Mouse (Mus musculus) brown adipose tissue, adult 24 weeks (tissue): ENCODE measurements around the gene Ltbp2. TPM values are rescaled to one million over a fixed set of nuclear protein-coding genes. Genes with fewer than 3 reads are reported as not detected.

Experiments used
- H3K27ac ChIP-seq: fragments of 200-500 bp; replicated peaks from 2 replicates; pipeline ENCODE4 v1.5.1; 2012; ENCODE audit warnings: low read depth, mild to moderate bottlenecking, low read length
- H3K4me1 ChIP-seq: fragments of 200-500 bp; 2 replicates; pipeline ENCODE4 v1.6.1; 2012; ENCODE audit warnings: low read length, mixed read lengths; ENCODE audit not compliant: control insufficient read depth, insufficient read depth, insufficient read length
- H3K4me3 ChIP-seq: fragments of 200-500 bp; 2 replicates; pipeline ENCODE4 v1.5.1; 2012; ENCODE audit warnings: low read depth, mild to moderate bottlenecking, low read length, moderate library complexity; ENCODE audit not compliant: insufficient read depth
- polyA plus RNA-seq: library from polyadenylated mRNA; stranded (reverse); fragments of >200 nt; gene quantifications from 2 replicates; pipeline ENCODE4 v1.2.4, GENCODE M21; 2012; ENCODE audit not compliant: missing spikeins, insufficient read depth, insufficient read length

Gene Ltbp2
- polyA plus RNA-seq, 1 experiment = 32.5 TPM

DNA sequence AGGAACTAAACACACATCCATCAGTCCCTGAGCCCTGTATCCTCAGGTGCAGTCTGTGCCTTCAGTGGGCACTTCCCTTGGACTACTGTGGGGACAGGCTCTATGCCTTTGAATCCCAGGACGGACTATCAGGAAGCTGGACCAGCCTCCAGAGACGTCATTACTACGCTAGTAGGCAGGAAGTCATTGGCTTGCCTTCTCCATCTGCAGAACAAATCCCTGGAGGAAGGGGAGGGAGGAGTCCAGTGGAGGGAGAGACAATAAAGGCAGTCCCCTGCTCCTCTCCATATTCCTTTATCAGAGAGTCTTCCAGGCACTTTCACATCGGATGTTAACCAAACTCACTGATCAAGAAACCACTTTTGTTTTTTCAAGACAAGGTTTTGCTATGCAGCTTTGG lies 64.8 kb downstream of the Ltbp2 start:
- peak overlapping the region; percentile 78 for H3K27ac ChIP-seq
- no peak overlapping the region for H3K4me3 ChIP-seq
- 0 out of 2 replicates have a peak, but pooled peaks cover 2% of the 10 kb centered on the region for H3K4me1 ChIP-seq

DNA sequence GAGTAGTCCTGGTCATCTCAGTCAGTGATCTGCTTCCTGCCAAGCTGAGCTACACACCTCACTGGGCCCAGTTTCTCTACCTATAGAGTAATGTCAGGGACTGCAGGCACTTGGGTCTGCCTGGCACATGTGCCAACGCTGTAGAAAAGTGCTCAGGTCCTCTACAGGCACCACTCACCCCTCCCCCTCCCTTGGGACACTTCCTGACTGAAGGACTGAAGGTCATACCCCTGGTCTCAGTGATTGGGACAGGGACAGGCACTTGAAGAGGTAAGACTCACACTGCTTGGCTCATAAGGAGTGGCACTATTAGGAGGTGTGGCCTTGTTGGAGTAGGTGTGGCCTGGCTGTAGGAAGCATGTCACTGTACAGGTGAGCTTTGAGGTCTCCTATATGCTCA lies 65.5 kb downstream of the Ltbp2 start:
- Histone ChIP-seq H3K4me3 (peak overlapping the region; percentile 4; the same call in 1 of the 2 replicates), H3K27ac (peak overlapping the region; percentile 49), H3K4me1 (0 out of 2 replicates have a peak, but pooled peaks cover 2% of the 10 kb centered on the region)

DNA sequence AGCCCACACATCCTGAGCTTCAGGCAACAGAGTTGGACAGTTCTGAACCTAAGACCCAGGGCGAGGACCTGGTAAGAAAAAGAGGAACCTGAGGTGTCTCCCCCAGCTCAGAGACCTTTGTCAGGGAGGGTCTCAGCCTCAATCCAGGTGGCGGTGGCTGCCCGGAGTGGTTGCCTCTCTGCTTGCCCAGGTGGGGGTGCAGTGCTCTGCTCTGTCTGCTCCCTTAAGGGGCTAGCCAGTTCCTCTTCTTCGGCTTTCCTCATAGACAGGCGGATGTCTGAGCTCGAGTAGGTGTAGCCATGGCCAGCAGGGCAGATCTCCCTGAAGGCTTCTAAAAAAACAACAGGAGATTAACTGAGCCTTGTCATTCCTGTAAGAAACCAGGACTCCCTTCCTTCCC lies 67.3 kb downstream of the Ltbp2 start:
- H3K4me3 ChIP-seq = peak overlapping the region; percentile 85
- H3K27ac ChIP-seq = peak overlapping the region; percentile 99
- H3K4me1 ChIP-seq = peaks cover 4% of the 10 kb centered on the region; the same call in 1 of the 2 replicates

DNA sequence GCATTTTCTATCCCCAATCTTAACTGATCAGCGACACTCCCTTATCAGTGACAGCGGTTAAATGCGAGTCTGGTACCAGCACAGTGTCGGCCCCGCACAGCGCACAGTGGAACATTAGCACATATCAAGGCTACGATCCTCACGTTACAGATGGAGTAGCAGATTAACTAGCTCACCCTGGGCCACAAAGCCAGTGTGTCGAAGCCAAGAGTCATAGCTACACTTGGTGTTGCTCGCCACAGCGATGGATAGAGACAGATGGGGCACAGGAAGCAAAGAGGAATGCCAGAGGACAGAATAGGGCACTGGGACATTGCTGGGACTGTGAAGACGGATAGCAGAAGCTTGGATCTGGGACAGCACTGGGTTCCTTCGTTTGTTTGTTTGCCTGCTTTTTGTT lies 69.0 kb downstream of the Ltbp2 start:
- peak overlapping the region; percentile 85 for H3K4me3 ChIP-seq
- H3K27ac ChIP-seq = peak overlapping the region; percentile 99
- H3K4me1 ChIP-seq = peaks cover 15% of the 10 kb centered on the region

DNA sequence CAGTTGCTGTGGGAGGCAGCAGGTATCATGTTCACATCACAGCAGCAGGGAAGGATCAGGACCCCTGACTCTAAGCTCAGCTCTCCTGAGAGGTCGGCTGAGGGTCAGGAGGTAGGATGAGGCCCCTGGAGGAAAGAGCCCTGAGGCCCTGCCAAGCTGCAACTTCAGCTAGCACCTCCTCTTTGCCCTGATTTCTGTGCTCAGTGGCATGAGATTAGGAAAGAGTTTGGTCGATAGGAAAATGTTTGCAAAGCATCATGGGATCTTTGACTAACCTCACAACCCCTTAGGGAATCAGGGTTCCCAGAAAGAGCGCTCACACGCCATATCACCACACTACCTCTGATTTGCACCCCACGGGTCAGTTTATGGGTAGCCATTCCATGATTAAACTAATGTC lies 69.6 kb downstream of the Ltbp2 start:
- Histone ChIP-seq H3K4me1 (peaks cover 15% of the 10 kb centered on the region), H3K4me3 (peak overlapping the region; percentile 85), H3K27ac (peak overlapping the region; percentile 99)

DNA sequence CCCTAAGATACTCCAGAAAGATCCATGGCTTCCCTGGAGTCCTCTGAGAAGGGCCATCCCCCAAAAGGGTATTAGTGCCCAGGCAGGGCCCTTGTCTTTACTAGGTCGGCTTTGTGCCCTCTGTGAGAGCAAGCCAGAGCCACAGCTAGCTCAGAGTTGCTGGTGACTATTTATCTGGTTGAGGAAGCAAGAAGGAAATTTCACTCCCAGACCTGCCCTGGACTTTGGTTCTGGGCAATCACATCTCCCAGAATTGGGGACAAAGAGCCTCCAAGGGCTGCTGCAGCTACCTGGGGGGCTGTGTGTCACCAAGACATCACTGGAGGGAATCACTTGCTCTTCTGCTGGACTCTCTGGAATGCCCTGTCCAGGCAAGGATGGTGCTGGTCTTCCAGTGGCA lies 70.3 kb downstream of the Ltbp2 start:
- peaks cover 15% of the 10 kb centered on the region for H3K4me1 ChIP-seq
- H3K4me3 ChIP-seq = no peak overlapping the region
- peak overlapping the region; percentile 92 for H3K27ac ChIP-seq

DNA sequence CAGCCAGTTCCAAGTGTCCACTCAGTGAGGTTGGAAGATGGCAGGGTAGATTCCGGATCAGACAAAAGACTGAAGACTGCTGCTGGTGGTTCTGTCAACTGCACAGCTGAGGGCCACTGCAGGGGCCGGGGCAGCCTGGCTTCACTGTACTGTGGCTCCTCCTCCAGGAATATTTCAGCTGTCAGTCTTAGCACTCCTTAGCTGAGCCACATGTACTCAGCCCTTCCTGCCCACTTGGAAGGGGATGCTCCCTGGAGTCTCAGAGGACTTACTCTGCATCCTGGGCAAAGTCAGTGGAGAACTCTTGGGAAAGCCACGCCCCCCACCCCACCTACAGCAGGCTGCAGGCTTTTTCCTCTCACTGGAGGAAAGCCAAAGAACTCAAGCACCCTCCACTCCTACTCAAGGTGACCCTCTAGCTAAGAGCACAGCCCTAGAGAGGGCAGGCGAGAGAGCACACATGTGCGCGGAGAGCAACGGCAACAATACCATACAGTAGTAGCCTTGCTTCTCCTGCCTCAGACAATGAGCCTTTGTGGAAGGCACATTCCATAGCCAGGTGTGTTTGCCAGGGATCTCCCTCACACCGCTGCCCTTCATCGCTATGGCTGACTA lies 71.0 kb downstream of the Ltbp2 start:
- peak overlapping the region; percentile 92 for H3K27ac ChIP-seq
- H3K4me3 ChIP-seq = no peak overlapping the region
- peaks cover 15% of the 10 kb centered on the region for H3K4me1 ChIP-seq

DNA sequence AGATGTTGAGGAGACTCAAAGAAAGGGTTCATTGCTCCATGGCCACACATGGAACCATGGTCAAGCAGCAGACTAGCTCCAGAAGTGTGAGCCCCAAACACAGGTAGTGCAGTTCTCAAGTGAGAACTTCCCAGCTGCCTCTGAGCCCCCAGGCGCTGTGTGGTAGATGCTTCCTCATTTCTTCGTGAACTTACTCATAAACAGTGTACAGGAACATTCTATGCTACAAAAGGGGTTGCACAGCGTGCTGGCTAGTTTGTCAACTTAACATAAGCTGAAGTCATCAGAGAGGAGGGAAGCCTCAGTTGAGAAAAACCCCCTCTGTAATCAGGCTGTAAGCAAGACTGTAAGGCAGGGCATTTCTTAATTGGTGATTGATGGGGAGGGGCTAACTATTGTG lies 73.7 kb downstream of the Ltbp2 start:
- H3K27ac ChIP-seq = peak overlapping the region; percentile 82
- H3K4me3 ChIP-seq = no peak overlapping the region

DNA sequence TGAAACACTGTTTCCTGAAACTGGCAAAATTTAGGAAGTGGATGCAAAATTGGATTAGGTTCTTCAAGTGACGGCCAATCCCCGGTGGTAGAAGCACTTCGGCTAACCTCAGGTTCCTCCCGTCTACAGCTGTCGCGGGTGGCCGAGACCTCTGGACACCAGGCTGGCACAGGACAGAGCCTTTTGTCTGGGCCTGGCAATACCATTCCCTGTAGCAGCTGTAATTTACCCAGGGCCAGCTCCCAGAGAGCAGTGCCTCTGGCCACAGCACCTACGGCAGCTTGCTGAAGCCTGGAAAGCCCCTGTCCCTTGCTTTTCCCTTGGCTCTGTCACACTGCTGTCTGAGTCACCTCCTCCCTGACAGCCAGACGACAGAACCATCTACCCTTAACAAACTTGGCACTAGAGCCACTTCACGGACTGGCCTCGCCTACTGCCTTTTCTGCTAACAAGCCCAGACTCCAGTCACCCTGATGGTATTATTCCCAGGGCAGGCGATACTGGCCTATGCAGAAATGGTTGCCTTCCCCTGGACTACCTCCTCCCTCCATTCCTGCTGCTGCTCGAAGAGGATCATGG lies 74.7 kb downstream of the Ltbp2 start:
- H3K27ac ChIP-seq = peak overlapping the region; percentile 82
- peaks cover 27% of the 10 kb centered on the region for H3K4me1 ChIP-seq
- H3K4me3 ChIP-seq = peak overlapping the region; percentile 17; the same call in 1 of the 2 replicates

More for the DNA sequence above, 73.7 kb downstream of the Ltbp2 start:
- H3K4me1 ChIP-seq = peaks cover 25% of the 10 kb centered on the region

DNA sequence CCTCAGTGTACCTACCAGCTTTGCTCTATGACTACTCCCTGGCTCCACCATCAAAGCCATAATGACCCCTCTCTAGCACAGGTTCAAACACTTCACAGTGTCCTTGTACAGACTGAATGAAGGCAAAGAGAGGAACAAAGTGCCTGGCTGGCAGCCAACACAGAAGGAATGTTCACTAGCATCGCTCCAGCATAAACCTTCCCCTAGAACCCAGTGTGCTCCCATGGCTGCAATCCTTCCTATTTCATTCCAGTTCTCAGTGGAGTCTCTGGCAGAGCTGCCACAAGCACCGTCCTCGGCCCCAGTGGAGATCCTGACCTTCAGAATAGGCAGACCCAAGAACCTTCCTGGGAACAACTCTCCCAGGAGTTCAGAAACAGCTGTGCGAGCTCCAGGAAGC lies 75.9 kb downstream of the Ltbp2 start:
- peaks cover 27% of the 10 kb centered on the region for H3K4me1 ChIP-seq
- H3K4me3 ChIP-seq = no peak overlapping the region
- H3K27ac ChIP-seq = peak overlapping the region; percentile 99

DNA sequence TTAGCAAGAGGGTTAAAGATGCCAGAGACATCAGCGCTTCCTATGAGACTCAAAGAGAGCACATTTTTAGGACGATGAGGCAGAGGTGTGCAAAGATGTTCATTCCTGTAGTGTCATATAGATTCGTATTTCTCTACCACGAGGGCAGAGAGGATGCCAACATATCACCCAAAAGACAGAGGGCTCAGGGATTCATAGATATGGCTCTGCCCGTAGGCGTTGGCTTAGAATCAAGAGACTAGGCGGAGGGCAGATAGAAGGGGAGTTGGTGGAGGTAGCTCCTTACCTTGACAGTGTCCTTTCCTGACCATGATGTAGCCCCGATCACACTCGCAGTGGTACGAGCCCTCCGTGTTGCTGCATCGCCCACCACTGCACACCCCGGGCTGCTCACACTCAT lies 77.2 kb downstream of the Ltbp2 start:
- Histone ChIP-seq H3K27ac (no peak overlapping the region), H3K4me3 (no peak overlapping the region), H3K4me1 (peaks cover 24% of the 10 kb centered on the region)

DNA sequence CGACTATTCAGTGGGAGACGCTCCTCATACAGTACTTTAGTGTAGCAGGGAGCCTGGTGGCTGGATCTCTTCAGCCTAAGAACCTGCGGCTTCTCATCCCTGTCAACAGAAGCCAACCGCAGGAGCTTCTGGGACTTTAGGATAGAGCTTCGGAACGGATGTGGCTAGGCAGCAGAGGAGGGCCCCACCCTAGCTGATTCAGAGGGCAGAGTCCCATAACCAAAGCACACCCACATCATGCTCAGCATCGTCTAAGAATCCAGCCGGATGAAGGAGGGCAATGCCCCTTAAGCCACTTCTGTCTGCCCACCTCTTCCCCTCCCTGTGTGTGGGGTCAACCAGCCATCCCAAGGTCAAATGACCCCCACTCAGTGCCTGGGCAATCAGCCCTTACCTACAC lies 81.7 kb downstream of the Ltbp2 start:
- H3K27ac ChIP-seq = no peak overlapping the region
- H3K4me3 ChIP-seq = no peak overlapping the region

DNA sequence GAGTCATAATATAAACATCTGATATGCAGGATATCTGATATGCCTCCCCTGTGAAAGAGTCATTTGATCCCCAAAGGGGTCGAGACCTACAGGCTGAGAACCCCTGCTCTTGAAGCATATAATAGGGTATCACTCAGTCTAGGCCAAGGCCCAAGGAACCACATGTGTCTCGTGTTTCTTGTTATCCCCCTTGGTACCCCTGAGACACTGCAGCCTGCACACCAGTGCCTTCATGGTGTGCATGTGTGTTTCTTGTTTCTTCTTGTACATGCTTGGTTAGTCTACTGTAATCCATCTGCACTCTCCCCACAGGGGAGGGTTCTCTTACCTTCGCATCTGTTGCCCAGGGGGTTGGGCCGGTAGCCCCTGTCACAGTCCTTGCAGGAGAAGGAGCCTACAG lies 83.7 kb downstream of the Ltbp2 start:
- peaks cover 17% of the 10 kb centered on the region for H3K4me1 ChIP-seq

More for the DNA sequence above, 81.7 kb downstream of the Ltbp2 start:
- peaks cover 15% of the 10 kb centered on the region for H3K4me1 ChIP-seq

DNA sequence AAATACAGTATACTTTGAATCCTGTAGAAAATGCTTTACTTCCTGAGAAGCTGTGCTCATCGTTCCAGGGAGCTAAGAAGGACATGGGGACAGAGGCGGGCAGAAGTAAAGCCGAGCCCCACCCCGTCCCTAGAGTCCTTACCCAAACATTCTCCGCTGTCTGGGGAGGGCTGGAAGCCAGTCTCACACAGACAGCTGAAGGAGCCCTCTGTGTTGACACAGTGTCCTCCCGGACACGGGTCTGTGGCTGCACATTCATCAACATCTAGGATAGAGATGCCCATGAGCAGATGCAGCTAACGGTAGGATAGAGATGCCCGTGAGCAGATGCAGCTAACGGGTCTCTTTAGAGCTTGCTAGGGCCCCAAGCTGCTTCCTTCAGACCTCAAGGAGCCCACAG lies 85.5 kb downstream of the Ltbp2 start:
- Histone ChIP-seq H3K4me3 (no peak overlapping the region), H3K27ac (no peak overlapping the region; the same call in none of the 2 replicates), H3K4me1 (peaks cover 19% of the 10 kb centered on the region)

More for the DNA sequence above, 83.7 kb downstream of the Ltbp2 start:
- Histone ChIP-seq H3K27ac (no peak overlapping the region), H3K4me3 (no peak overlapping the region)

DNA sequence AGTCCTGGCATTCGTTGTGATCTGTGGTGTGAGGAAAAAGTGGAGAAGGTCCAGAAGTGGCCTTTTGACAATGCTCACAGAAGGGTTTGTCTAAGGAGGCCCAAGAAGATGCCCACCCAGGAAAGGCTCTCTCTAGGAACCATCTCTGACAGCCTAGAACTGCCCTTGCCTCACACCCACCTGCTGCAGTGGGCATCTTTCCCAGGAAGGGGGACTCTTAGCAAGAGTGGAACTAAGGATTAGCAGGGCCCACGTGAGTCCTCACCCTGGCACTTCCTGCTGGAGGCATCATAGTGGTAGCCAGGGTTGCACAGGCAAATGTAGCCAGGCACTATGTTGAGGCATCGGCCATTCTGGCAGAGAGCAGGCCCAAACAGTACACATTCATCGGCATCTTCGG lies 90.2 kb downstream of the Ltbp2 start:
- Histone ChIP-seq H3K27ac (peak overlapping the region; percentile 46), H3K4me1 (peaks cover 17% of the 10 kb centered on the region)

More for the DNA sequence above, 90.2 kb downstream of the Ltbp2 start:
- no peak overlapping the region for H3K4me3 ChIP-seq
